Mouse (Mus musculus) midbrain, postnatal 0 days (tissue): ENCODE data around the gene Wdr74. TPM values are rescaled to one million over a fixed set of nuclear protein-coding genes. Genes with fewer than 3 reads are reported as not detected.
A peak's percentile ranks its signal among the peaks of the same experiment; 100 is the strongest.
"Not testable (repeated sequence)": the region's sequence is repeated elsewhere in the genome, so short reads cannot be mapped to it uniquely, and the experiment has no call there.

Experiments used
- ATAC-seq: fragments of 200-750 bp; cut with Nextera tagmentation; 2 replicates; pipeline ENCODE4 v1.8.0; 2017; ENCODE audit warnings: moderate number of reproducible peaks, mild to moderate bottlenecking, moderate TSS enrichment, moderate library complexity; ENCODE audit not compliant: low FRiP score
- DNase-seq: peaks from one replicate; pipeline ENCODE4 v3.0.0-alpha.2; 2015; ENCODE audit warnings: low spot score
- H3K27ac ChIP-seq: fragments of 300-500 bp; sonication (generic); 2 replicates; pipeline ENCODE4 v1.5.1; 2014; ENCODE audit warnings: low read depth, mild to moderate bottlenecking, low read length, mixed read lengths
- H3K27me3 ChIP-seq: fragments of 300-500 bp; sonication (generic); 2 replicates; pipeline ENCODE4 v1.6.1; 2014; ENCODE audit warnings: low read length, control low read depth, mixed read lengths; ENCODE audit not compliant: insufficient read depth
- H3K36me3 ChIP-seq: fragments of 300-500 bp; sonication (generic); 2 replicates; pipeline ENCODE4 v1.6.1; 2014; ENCODE audit warnings: low read length, control low read depth, mixed read lengths; ENCODE audit not compliant: insufficient read depth
- H3K4me1 ChIP-seq: fragments of 300-500 bp; sonication (generic); 2 replicates; pipeline ENCODE4 v1.6.1; 2014; ENCODE audit warnings: mild to moderate bottlenecking, control low read depth, antibody characterized with exemption, low read length, mixed read lengths; ENCODE audit not compliant: insufficient read depth
- H3K4me2 ChIP-seq: fragments of 300-500 bp; sonication (generic); 2 replicates; pipeline ENCODE4 v1.6.1; 2014; ENCODE audit warnings: low read depth, mild to moderate bottlenecking, low read length, mixed read lengths; ENCODE audit not compliant: poor library complexity, severe bottlenecking
- H3K4me3 ChIP-seq: fragments of 300-500 bp; sonication (generic); 2 replicates; pipeline ENCODE4 v1.5.1; 2014; ENCODE audit warnings: low read depth, mild to moderate bottlenecking, low read length, moderate library complexity
- H3K9ac ChIP-seq: fragments of 300-500 bp; sonication (generic); replicated peaks from 2 replicates; pipeline ENCODE4 v1.6.1; 2014; ENCODE audit warnings: mild to moderate bottlenecking, low read length, moderate library complexity, mixed read lengths; ENCODE audit not compliant: poor library complexity, severe bottlenecking
- H3K9me3 ChIP-seq: fragments of 300-500 bp; sonication (generic); 2 replicates; pipeline ENCODE4 v1.6.1; 2016; ENCODE audit warnings: low read length, control low read depth
- CTCF ChIP-seq: IDR thresholded peaks from 2 replicates; pipeline ENCODE4 v1.5.1; 2016; ENCODE audit warnings: antibody characterized with exemption, mild to moderate bottlenecking
- WGBS: fragments of 180-500 bp; shearing (Covaris S2); extraction: QIAGEN DNeasy Blood & Tissue Kit; methylation state at CpG from one replicate; pipeline ENCODE4 v1.1.7; 2014; 5-methylcytosine and 5-hydroxymethylcytosine counted together
- polyA plus RNA-seq: library from polyadenylated mRNA; unstranded; fragments of >200 nt; fragmentation: Nextera tagmentation; extraction: Ambion mirVana; gene quantifications from 2 replicates; pipeline ENCODE4 v1.2.1, GENCODE M21; 2015
- total RNA-seq: library from RNA; depleted of rRNA; stranded (reverse); fragments of >200 nt; gene quantifications from 2 replicates; pipeline ENCODE4 v1.2.3, GENCODE M21; 2014

The Wdr74 gene
- total and polyA plus RNA-seq, 2 experiments from 2014 or later, result 50.9 to 85.9 TPM

GRCm38 (mm10) chr19:8719037-8719436 lies 16.6 kb upstream of the Wdr74 start:
- H3K27me3 ChIP-seq, DNase-seq, H3K9ac ChIP-seq, H3K4me3 ChIP-seq, H3K4me1 ChIP-seq, H3K4me2 ChIP-seq, H3K27ac ChIP-seq, H3K36me3 ChIP-seq, H3K9me3 ChIP-seq, ATAC-seq: not testable (repeated sequence)
- peak; percentile 45 for TF ChIP-seq CTCF

- Histone ChIP-seq H3K27ac (no peak overlapping the region), H3K4me3 (peak overlapping the region; percentile 69), H3K27me3 (no peaks in the 10 kb centered on the region), H3K4me1 (peaks cover 10% of the 10 kb centered on the region; the same call in 1 of the 2 replicates), H3K9me3 (no peaks in the 10 kb centered on the region), H3K36me3 (peaks cover 9% of the 10 kb centered on the region; the same call in 1 of the 2 replicates), H3K4me2 (peak overlapping the region; percentile 62), H3K9ac (no peak overlapping the region; the same call in 1 of the 2 replicates)
- WGBS, result 78% methylated on average over 1 of the region's 1 CpGs
- TF ChIP-seq CTCF, result no peak
- no peak for DNase-seq
- ATAC-seq, result no peak
These were observed 14.2 kb upstream of the Wdr74 start for GRCm38 (mm10) chr19:8721378-8721777.

- H3K9me3 ChIP-seq, result no peaks in the 10 kb centered on the region
- peak overlapping the region; percentile 91 for H3K9ac ChIP-seq
- peak overlapping the region; percentile 69 for H3K4me3 ChIP-seq
- H3K27me3 ChIP-seq, result no peaks in the 10 kb centered on the region
- WGBS, result 67% methylated on average over 4 of the region's 4 CpGs
- DNase-seq (no peak), ATAC-seq (no peak)
- peak overlapping the region; percentile 62 for H3K4me2 ChIP-seq
- H3K36me3 ChIP-seq, result peaks cover 11% of the 10 kb centered on the region; the same call in 1 of the 2 replicates
- H3K4me1 ChIP-seq, result peaks cover 10% of the 10 kb centered on the region; the same call in 1 of the 2 replicates
- peak overlapping the region; percentile 97; the same call in 1 of the 2 replicates for H3K27ac ChIP-seq
- TF ChIP-seq CTCF, result no peak
These were observed 13.6 kb upstream of the Wdr74 start for GRCm38 (mm10) chr19:8722021-8722420.

- H3K4me3 ChIP-seq, result peak overlapping the region; percentile 69
- DNase-seq (no peak), ATAC-seq (no peak)
- 1% methylated on average over 5 of the region's 5 CpGs for WGBS
- peak overlapping the region; percentile 62 for H3K4me2 ChIP-seq
- peak overlapping the region; percentile 91 for H3K9ac ChIP-seq
- H3K27me3 ChIP-seq, result no peaks in the 10 kb centered on the region
- peaks cover 11% of the 10 kb centered on the region; the same call in 1 of the 2 replicates for H3K36me3 ChIP-seq
- H3K9me3 ChIP-seq, result no peaks in the 10 kb centered on the region
- peaks cover 10% of the 10 kb centered on the region; the same call in 1 of the 2 replicates for H3K4me1 ChIP-seq
- TF ChIP-seq CTCF, result no peak
- peak overlapping the region; percentile 97 for H3K27ac ChIP-seq
These were observed 13.1 kb upstream of the Wdr74 start for GRCm38 (mm10) chr19:8722559-8722906.

GRCm38 (mm10) chr19:8722907-8723573 lies 12.6 kb upstream of the Wdr74 start, which contains the start of gene Slc3a2:
Slc3a2 (minus strand) TSS chr19:8723369.
- under 1% methylated on average over 50 of the region's 50 CpGs for WGBS
- peaks cover 11% of the 10 kb centered on the region; the same call in 1 of the 2 replicates for H3K36me3 ChIP-seq
- H3K4me3 ChIP-seq, result peak within 1 kb of the TSS; percentile 69
- peak; percentile 95 for ATAC-seq
- H3K9me3 ChIP-seq, result no peaks in the 10 kb centered on the region
- peak within 1 kb of the TSS; percentile 62 for H3K4me2 ChIP-seq
- H3K27me3 ChIP-seq, result no peaks in the 10 kb centered on the region
- peaks cover 10% of the 10 kb centered on the region; the same call in 1 of the 2 replicates for H3K4me1 ChIP-seq
- no peak; the same call in 1 of the 2 replicates for TF ChIP-seq CTCF
- H3K9ac ChIP-seq, result peak within 1 kb of the TSS; percentile 92
- peak; percentile 100 for DNase-seq
- H3K27ac ChIP-seq, result peak within 1 kb of the TSS; percentile 97
